Mouse (Mus musculus) embryonic fibroblast, embryonic 13.5 days (primary cell): Measurements from ENCODE around the gene Smarca4.

ENCODE experiments used
- CTCF ChIP-seq: IDR thresholded peaks from 2 replicates; pipeline ENCODE4 v1.5.1; 2011; ENCODE audit warnings: mild to moderate bottlenecking, control low read depth, low read length, moderate library complexity, borderline replicate concordance; ENCODE audit not compliant: insufficient read depth
- POLR2A ChIP-seq: IDR thresholded peaks from 2 replicates; pipeline ENCODE4 v1.6.1; 2011; ENCODE audit warnings: low read depth, mild to moderate bottlenecking, control low read depth, low read length, moderate library complexity

DNA sequence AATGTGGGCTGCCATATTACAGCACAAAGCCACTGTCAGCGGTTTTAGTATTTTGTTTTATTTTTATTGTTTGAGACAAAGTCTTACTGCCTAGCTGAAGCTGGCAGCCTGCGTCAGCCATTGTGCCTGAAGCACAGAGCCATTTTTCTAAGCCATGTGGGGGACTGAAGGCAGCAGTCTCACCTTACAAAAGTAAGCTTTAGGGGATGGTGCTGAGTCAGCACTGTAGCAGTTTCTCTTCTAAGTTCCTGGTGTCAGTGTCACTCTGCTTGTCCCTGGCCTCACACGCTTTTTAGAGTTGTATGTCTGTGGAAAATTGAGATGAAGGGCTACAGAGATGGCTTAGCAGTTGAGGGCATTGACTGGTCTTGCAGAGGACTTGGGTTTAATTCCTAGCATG, 30.4 kb downstream of the Smarca4 start:
- TF ChIP-seq CTCF (no peak), POLR2A (no peak)
